Comparison of ENCODE assay signal across 23 mouse cellular contexts in genomic region chr4:107750017-107750416, GRCm38 (mm10). TPM values are rescaled to one million over a fixed set of nuclear protein-coding genes. Genes with fewer than 3 reads are reported as not detected.
A peak's percentile ranks its signal among the peaks of the same experiment; 100 is the strongest.
DNase-seq lines count a peak whose midpoint lies in the region; ATAC-seq and TF ChIP-seq lines count a peak whose summit lies in the region.
"Had no signal": no experiment of that assay in that cellular context is flagged by ENCODE, and none has a peak within 500 bp of the region (broad histone marks: within the 10 kb centered on the region; RNA-seq: fewer than 3 reads in every experiment).

No protein-coding gene starts in this region.

- H3K27me3 ChIP-seq in kidney, postnatal 0 days (ENCODE audit: insufficient read depth, low read length), result no peaks in the 10 kb centered on the region; the same call in 1 of the 2 replicates
- no peaks in the 10 kb centered on the region for H3K27me3 ChIP-seq in kidney, embryonic 16.5 days (ENCODE audit: insufficient read depth, low read length)
- no peaks in the 10 kb centered on the region for H3K27me3 ChIP-seq in thymus, adult 2 months (ENCODE audit: control insufficient read depth, insufficient read depth, low read length)
- H3K27me3 ChIP-seq: hindbrain, embryonic 12.5 days had no signal

- no peak overlapping the region for H3K27ac ChIP-seq in kidney, postnatal 0 days
- no peak overlapping the region for H3K27ac ChIP-seq in kidney, embryonic 16.5 days (ENCODE audit: low read length)
- H3K27ac ChIP-seq in thymus, adult 2 months (ENCODE audit: control insufficient read depth, insufficient read depth, low read length), result no peak overlapping the region
- H3K27ac ChIP-seq: embryonic facial prominence, embryonic 15.5 days; hindbrain, embryonic 12.5 days; limb, embryonic 12.5 days; liver, embryonic 13.5 days; midbrain, embryonic 13.5 days had no signal

- intact Hi-C loops in left cerebral cortex, postnatal 14 days (cut with DNase I), result no loop called here

- 48% methylated on average over 9 of the region's 9 CpGs for WGBS in kidney, postnatal 0 days
- WGBS in kidney, embryonic 16.5 days, result 54% methylated on average over 9 of the region's 9 CpGs
- 80% methylated on average over 9 of the region's 9 CpGs for WGBS in thymus, adult 2 months

- no peaks in the 10 kb centered on the region for H3K4me1 ChIP-seq in kidney, postnatal 0 days (replicated peaks; ENCODE audit: insufficient read depth, low read length)
- H3K4me1 ChIP-seq in kidney, embryonic 16.5 days (ENCODE audit: insufficient read depth, low read length), result no peaks in the 10 kb centered on the region
- peaks cover 4% of the 10 kb centered on the region for H3K4me1 ChIP-seq in thymus, adult 2 months (replicated peaks; ENCODE audit: control insufficient read depth, insufficient read depth, low read length)
- H3K4me1 ChIP-seq: embryonic facial prominence, embryonic 15.5 days had no signal

- no peak for DNase-seq in kidney, postnatal 0 days (ENCODE audit: low spot score)
- no peak for DNase-seq in thymus, adult 2 months
- DNase-seq in thymus, postnatal 0 days (ENCODE audit: low spot score), result no peak
- DNase-seq in left cerebral cortex, postnatal 14 days (ENCODE audit: low spot score in 2 of 2), result no peak
- DNase-seq in cerebellum, adult 9-10 months, result no peak
- DNase-seq: adrenal gland, postnatal 14 days; cerebellum, adult 9-11 months; forebrain, postnatal 0 days; gastrocnemius, postnatal 14 days; heart, adult 11 months; heart, postnatal 14 days; kidney, adult 18-20 months; liver, embryonic 13.5 days; lung, adult 2 months; lung, postnatal 14 days; thymus, postnatal 14 days had no signal

- no peak for TF ChIP-seq CTCF in kidney, postnatal 0 days (IDR thresholded peaks at IDR 0.05; ENCODE audit: low read depth)
- TF ChIP-seq CTCF in thymus, adult 2 months (IDR thresholded peaks at IDR 0.05; ENCODE audit: borderline replicate concordance, control insufficient read depth, extremely low read depth, insufficient read depth, low read length, poor library complexity), result no peak

- peak; percentile 29; the same call in 1 of the 2 replicates for ATAC-seq in kidney, postnatal 0 days (replicated peaks; ENCODE audit: low FRiP score, low read depth)
- ATAC-seq in kidney, embryonic 16.5 days (ENCODE audit: low FRiP score, low TSS enrichment), result no peak
- ATAC-seq in erythroid progenitor cell, adult 5-6 weeks (replicated peaks; ENCODE audit: low FRiP score, poor library complexity, severe bottlenecking), result 0 out of 2 replicates have a peak, but pooled peaks have one; percentile 23
- ATAC-seq: forebrain, postnatal 0 days; midbrain, embryonic 13.5 days had no signal

- no peak overlapping the region for H3K4me2 ChIP-seq in kidney, postnatal 0 days (ENCODE audit: low read length)
- H3K4me2 ChIP-seq in kidney, embryonic 16.5 days (replicated peaks; ENCODE audit: low read depth, low read length), result no peak overlapping the region
- H3K4me2 ChIP-seq: embryonic facial prominence, embryonic 15.5 days; heart, embryonic 12.5 days; hindbrain, embryonic 12.5 days; limb, embryonic 12.5 days; liver, embryonic 13.5 days; midbrain, embryonic 13.5 days had no signal

- H3K9ac ChIP-seq in kidney, postnatal 0 days (ENCODE audit: low read depth, low read length), result no peak overlapping the region
- no peak overlapping the region for H3K9ac ChIP-seq in kidney, embryonic 16.5 days (replicated peaks; ENCODE audit: low read length)
- H3K9ac ChIP-seq: embryonic facial prominence, embryonic 15.5 days; forebrain, postnatal 0 days; heart, embryonic 12.5 days; hindbrain, embryonic 12.5 days; limb, embryonic 12.5 days; liver, embryonic 13.5 days; midbrain, embryonic 13.5 days had no signal

- 0 out of 2 replicates have a peak, but pooled peaks have one; percentile 23 for TF ChIP-seq POLR2A in thymus, adult 2 months (IDR thresholded peaks at IDR 0.05; ENCODE audit: control insufficient read depth, extremely low read depth, insufficient read depth, low read length, poor library complexity)

- no peaks in the 10 kb centered on the region for H3K36me3 ChIP-seq in kidney, postnatal 0 days (ENCODE audit: insufficient read depth, low read length)
- no peaks in the 10 kb centered on the region for H3K36me3 ChIP-seq in kidney, embryonic 16.5 days (ENCODE audit: insufficient read depth, low read length)
- H3K36me3 ChIP-seq in thymus, adult 2 months (ENCODE audit: control insufficient read depth, insufficient read depth, low read length), result no peaks in the 10 kb centered on the region
- H3K36me3 ChIP-seq: embryonic facial prominence, embryonic 15.5 days; heart, embryonic 12.5 days; hindbrain, embryonic 12.5 days; limb, embryonic 12.5 days; liver, embryonic 13.5 days; midbrain, embryonic 13.5 days had no signal

- no peaks in the 10 kb centered on the region for H3K9me3 ChIP-seq in kidney, postnatal 0 days (replicated peaks; ENCODE audit: low read length)
- no peaks in the 10 kb centered on the region for H3K9me3 ChIP-seq in kidney, embryonic 16.5 days (ENCODE audit: low read length)
- H3K9me3 ChIP-seq: embryonic facial prominence, embryonic 15.5 days; heart, embryonic 12.5 days; hindbrain, embryonic 12.5 days; limb, embryonic 12.5 days; liver, embryonic 13.5 days; midbrain, embryonic 13.5 days had no signal

- H3K4me3 ChIP-seq in kidney, postnatal 0 days (replicated peaks; ENCODE audit: low read depth, low read length), result no peak overlapping the region
- H3K4me3 ChIP-seq in kidney, embryonic 16.5 days (ENCODE audit: low read length), result no peak overlapping the region
- no peak overlapping the region for H3K4me3 ChIP-seq in thymus, adult 2 months (ENCODE audit: control insufficient read depth, insufficient read depth, low read length)
- H3K4me3 ChIP-seq: embryonic facial prominence, embryonic 15.5 days; heart, embryonic 12.5 days; hindbrain, embryonic 12.5 days; limb, embryonic 12.5 days; liver, embryonic 13.5 days; midbrain, embryonic 13.5 days had no signal

RNA-seq across cellular contexts. Expression of gene Lrp8, which starts 52.0 kb away (rescaled TPM):
- 0.41 and 0.82 TPM in 2 replicates for polyA plus RNA-seq in kidney, postnatal 0 days (2015; fragmentation: Nextera tagmentation; extraction: Ambion mirVana)
- polyA plus RNA-seq in kidney, embryonic 16.5 days (2015; fragmentation: Nextera tagmentation; extraction: Ambion mirVana), result 1.1 and 1.2 TPM in 2 replicates
- 45.6 and 64.7 TPM in 2 replicates for polyA plus RNA-seq in thymus, adult 2 months (2012; rRNA removed)
- 5.0 and 5.2 TPM in 2 replicates for polyA plus RNA-seq in thymus, postnatal 0 days (2015; fragmentation: Nextera tagmentation; extraction: Ambion mirVana)
- 2.9 and 5.8 TPM in 2 replicates for total RNA-seq in erythroid progenitor cell, adult 5-6 weeks (2015; ENCODE audit: low replicate concordance)
- total RNA-seq in erythroid progenitor cell, adult 5-6 weeks (2017; ENCODE audit: low replicate concordance), result 3.7 and 8.5 TPM in 2 replicates
- 100 to 1,000 TPM; 123 to 136 TPM for total RNA-seq in left cerebral cortex, postnatal 14 days (2021)
